Mouse (Mus musculus) midbrain, embryonic 11.5 days (tissue): ENCODE data around the gene Gm7694. TPM values are rescaled to one million over a fixed set of nuclear protein-coding genes. Genes with fewer than 3 reads are reported as not detected.

ENCODE experiments used
- ATAC-seq: fragments of 200-750 bp; cut with Nextera tagmentation; 2 replicates; pipeline ENCODE4 v1.8.0; 2017; ENCODE audit warnings: moderate TSS enrichment, moderate library complexity; ENCODE audit not compliant: low FRiP score
- DNase-seq: peaks from one replicate; pipeline ENCODE4 v3.0.0; 2015; ENCODE audit warnings: low spot score; ENCODE audit errors: missing footprints
- H3K27ac ChIP-seq: fragments of 300-500 bp; sonication (generic); 2 replicates; pipeline ENCODE4 v1.5.1; 2014; ENCODE audit warnings: low read depth, low read length
- H3K27me3 ChIP-seq: fragments of 300-500 bp; sonication (generic); 2 replicates; pipeline ENCODE4 v1.6.1; 2014; ENCODE audit warnings: mild to moderate bottlenecking, low read length, moderate library complexity, mixed read lengths; ENCODE audit not compliant: control insufficient read depth, insufficient read depth
- H3K36me3 ChIP-seq: fragments of 300-500 bp; sonication (generic); 2 replicates; pipeline ENCODE4 v1.6.1; 2014; ENCODE audit warnings: mild to moderate bottlenecking, low read length, moderate library complexity, mixed read lengths; ENCODE audit not compliant: control insufficient read depth, insufficient read depth
- H3K4me1 ChIP-seq: fragments of 300-500 bp; sonication (generic); 2 replicates; pipeline ENCODE4 v1.6.1; 2014; ENCODE audit warnings: low read length; ENCODE audit not compliant: control insufficient read depth, insufficient read depth
- H3K4me2 ChIP-seq: fragments of 300-500 bp; sonication (generic); 2 replicates; pipeline ENCODE4 v1.6.1; 2014; ENCODE audit warnings: mild to moderate bottlenecking, moderate library complexity
- H3K4me3 ChIP-seq: fragments of 300-500 bp; sonication (generic); 2 replicates; pipeline ENCODE4 v1.5.1; 2014; ENCODE audit warnings: low read depth, low read length
- H3K9ac ChIP-seq: fragments of 300-500 bp; sonication (generic); 2 replicates; pipeline ENCODE4 v1.6.1; 2014; ENCODE audit warnings: low read length
- H3K9me3 ChIP-seq: fragments of 300-500 bp; sonication (generic); 2 replicates; pipeline ENCODE4 v1.6.1; 2016; ENCODE audit warnings: low read length; ENCODE audit not compliant: control insufficient read depth
- WGBS: fragments of 180-500 bp; shearing (Covaris S2); extraction: QIAGEN DNeasy Blood & Tissue Kit; methylation state at CpG from one replicate; pipeline ENCODE4 v1.1.7; 2014; 5-methylcytosine and 5-hydroxymethylcytosine counted together
- polyA plus RNA-seq: library from polyadenylated mRNA; unstranded; fragments of >200 nt; fragmentation: Nextera tagmentation; extraction: Ambion mirVana; gene quantifications from 2 replicates; pipeline ENCODE4 v1.2.1, GENCODE M21; 2014

Gene Gm7694
- polyA plus RNA-seq, 1 experiment from 2014 or later, result 2.4 TPM

GRCm38 (mm10) chr1:170255560-170255910 is 50.6 kb downstream of the Gm7694 start:
- H3K9me3 ChIP-seq, result no peaks in the 10 kb centered on the region
- no peak overlapping the region for H3K27ac ChIP-seq
- H3K9ac ChIP-seq, result peak overlapping the region; percentile 92
- no peaks in the 10 kb centered on the region for H3K27me3 ChIP-seq
- H3K4me2 ChIP-seq, result peak overlapping the region; percentile 71
- 4% methylated on average over 32 of the region's 32 CpGs for WGBS
- peaks cover 4% of the 10 kb centered on the region; the same call in 1 of the 2 replicates for H3K4me1 ChIP-seq
- no peaks in the 10 kb centered on the region for H3K36me3 ChIP-seq
- H3K4me3 ChIP-seq, result peak overlapping the region; percentile 78
- peak; percentile 100 for ATAC-seq
- peak; percentile 98 for DNase-seq

GRCm38 (mm10) chr1:170254893-170255559 is 51.1 kb downstream of the Gm7694 start:
- H3K4me2 ChIP-seq, result peak overlapping the region; percentile 71
- peak overlapping the region; percentile 78 for H3K4me3 ChIP-seq
- peak; percentile 91 for ATAC-seq
- H3K27ac ChIP-seq, result no peak overlapping the region
- H3K9me3 ChIP-seq, result no peaks in the 10 kb centered on the region
- H3K4me1 ChIP-seq, result peaks cover 4% of the 10 kb centered on the region; the same call in 1 of the 2 replicates
- H3K27me3 ChIP-seq, result no peaks in the 10 kb centered on the region
- H3K36me3 ChIP-seq, result no peaks in the 10 kb centered on the region
- WGBS, result 28% methylated on average over 30 of the region's 30 CpGs
- H3K9ac ChIP-seq, result peak overlapping the region; percentile 92
- DNase-seq, result no peak

Other genes starting within 250 kb of the Gm7694 start
- 21.6 and 23.1 TPM in 2 replicates for gene Ddr2, start 195.6 kb downstream of the Gm7694 start, polyA plus RNA-seq
- 61.7 and 67.7 TPM in 2 replicates for gene Uap1, start 131.4 kb downstream of the Gm7694 start, polyA plus RNA-seq
- 16.3 and 17.4 TPM in 2 replicates for gene Uhmk1, start 90.9 kb downstream of the Gm7694 start, polyA plus RNA-seq
- not detected in 2 replicates for gene Sh2d1b2, start 73.6 kb downstream of the Gm7694 start, polyA plus RNA-seq
- not detected in 2 replicates for gene Sh2d1b1, start 29.0 kb downstream of the Gm7694 start, polyA plus RNA-seq
- gene Spata46, start 2.5 kb upstream of the Gm7694 start, polyA plus RNA-seq, result 0.51 and 0.90 TPM in 2 replicates